Mouse (Mus musculus): Measurements from ENCODE around the gene Iqsec3. TPM values are rescaled to one million over a fixed set of nuclear protein-coding genes. Genes with fewer than 3 reads are reported as not detected.

Iqsec3 gene
- total RNA-seq, 2 experiments from 2014 or later, result 2.9 to 4.4 TPM

DNA sequence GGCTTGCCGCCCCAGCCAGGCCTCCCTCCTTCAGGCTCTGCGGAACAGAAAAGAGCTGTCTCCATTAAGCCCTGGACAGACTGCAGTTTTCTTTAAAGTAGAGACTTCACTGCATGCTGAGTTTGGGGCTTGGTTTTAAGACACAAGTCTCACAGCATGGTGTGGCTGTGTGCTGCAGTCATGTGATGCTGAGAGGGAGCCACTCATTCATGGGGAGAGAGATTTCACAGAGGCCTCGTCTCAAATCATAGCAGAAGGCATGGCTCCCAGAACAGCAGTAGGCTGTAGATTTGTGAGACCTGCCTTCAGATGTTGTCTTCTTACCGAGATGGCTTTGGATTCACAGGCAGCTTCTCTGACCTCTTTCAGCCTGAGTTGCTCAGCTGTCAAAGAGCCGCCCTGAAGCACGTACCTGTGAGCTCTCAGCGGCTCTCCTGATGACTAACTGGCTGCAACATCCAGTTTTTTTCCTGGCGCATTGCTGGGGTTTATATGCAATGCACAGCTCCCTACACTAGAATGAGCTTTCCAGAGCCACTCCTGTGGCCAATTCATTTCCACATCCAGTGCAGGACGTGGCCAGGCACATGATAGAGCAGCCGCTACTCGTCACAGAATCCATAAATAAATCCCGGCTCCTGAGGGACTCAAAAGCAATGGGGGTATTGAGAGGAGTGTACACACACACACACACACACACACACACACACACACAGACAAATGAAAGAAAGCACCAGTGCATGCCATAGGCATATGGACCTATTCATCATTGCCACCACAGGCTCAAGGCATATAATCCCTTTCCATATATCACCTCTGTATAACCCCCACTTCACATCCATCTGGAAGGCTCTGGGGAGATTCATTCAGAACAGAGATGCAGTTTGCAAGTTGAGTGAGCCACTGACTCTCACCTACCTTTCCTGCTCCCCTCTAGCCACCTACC, 18.7 kb downstream of the Iqsec3 start:
- no peak for DNase-seq

DNA sequence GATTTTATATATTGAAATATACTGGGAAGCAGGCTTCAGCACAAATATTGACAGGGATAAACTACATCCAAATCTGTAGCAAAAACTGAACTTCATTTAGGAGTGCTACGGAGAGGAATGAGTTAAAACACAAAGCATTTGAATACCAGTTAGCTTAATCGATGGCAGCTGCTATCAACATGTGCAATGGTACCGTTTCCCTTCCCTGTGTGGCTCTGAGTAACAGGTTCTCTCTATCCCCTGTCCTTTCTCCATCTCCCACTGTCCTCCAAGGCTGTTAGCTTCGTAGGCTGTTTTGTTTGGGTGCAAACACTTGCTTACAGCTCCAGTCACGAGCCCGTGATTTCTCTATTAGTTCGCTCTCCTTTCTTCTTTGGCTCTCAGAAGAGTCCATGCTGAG, 19.7 kb downstream of the Iqsec3 start:
- no peak for DNase-seq

DNA sequence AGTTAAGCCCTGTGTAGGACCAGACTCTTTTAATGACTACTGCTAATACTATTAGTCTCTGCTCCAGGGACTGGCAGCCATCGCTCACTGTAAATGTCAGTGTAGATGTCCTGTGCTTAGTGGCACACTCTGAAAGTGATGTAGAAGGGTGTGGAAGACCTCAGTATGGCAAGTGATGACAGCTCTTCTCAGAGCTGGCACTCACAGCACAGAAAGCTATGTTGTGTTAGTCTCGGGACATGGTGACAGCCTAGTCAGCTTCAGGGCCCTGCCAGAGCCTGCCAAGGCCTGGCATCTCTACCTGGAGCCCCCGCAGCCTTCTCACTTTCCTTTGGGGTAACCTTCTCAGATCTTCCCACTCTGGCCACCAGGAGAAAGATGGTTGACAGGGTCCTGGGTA, 21.8 kb downstream of the Iqsec3 start:
- no peak for DNase-seq

DNA sequence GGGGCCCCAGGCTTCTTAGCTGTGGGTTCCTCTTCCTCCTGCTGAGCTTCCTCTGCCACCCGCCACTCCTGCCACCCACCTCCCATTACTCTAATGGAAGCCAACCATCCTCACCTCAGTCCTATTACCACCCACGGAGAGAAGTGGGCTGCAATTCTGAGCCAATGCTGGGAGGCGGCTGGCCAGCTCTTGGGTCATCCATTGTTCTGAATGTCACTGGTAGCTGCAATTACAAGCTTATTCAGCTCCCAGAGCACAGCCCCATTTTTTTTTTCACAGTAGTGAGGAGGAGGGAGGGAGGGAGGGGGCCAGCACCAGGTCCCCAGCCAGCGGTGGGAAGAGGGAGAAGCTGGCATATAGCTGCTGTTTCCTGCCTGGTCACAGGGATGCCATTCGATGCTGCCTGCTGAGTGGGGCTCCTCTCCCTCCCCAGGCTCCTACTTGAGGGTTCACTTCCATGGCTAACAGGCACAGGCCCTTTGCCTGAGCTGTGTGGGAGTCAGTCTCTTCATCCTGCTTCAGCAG, 32.7 kb downstream of the Iqsec3 start:
- DNase-seq, result no peak

GRCm38 (mm10) chr6:121424830-121425229, 48.6 kb downstream of the Iqsec3 start:
- DNase-seq, result no peak

GRCm38 (mm10) chr6:121424403-121424802, 49.1 kb downstream of the Iqsec3 start:
- no peak for DNase-seq

DNA sequence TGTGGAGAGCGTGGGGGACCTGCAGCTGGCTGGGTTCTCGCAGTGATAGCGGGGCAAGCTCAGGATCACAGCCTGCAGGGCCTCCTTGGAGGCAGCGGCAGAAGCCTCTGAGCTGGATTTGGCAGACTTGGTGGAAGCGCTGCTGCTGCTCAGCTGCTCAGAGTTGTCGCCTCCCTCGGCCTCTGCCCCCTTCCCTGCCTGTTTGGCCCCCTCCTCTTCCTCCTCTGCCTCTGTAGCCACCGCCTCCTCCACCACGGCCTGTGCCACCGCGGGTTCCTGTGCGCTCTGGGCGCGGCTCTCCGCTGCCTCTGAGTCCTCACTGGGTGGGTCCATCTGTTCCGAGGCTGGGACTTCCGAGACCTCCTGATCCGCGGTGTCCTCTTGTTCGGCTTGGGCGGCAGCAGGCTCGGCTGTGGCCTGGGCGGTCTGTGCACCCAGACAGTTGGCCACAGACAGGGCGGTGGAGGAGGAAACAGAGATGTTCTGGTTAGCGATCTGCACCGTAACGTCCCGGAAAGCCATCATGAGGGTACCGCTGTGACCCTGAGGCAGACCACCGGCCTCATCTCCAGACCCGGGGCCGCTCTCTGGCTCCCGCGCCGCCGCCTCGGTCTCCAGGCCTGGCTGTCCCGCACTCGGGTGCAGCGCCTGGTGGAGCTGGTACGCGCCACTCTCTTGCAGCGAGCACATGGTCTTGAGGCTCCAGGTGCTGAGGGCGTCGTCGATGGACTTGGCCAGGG, 60.8 kb downstream of the Iqsec3 start:
- DNase-seq, result no peak

- no peak for DNase-seq
Measured at GRCm38 (mm10) chr6:121407571-121408011, 65.9 kb downstream of the Iqsec3 start.

GRCm38 (mm10) chr6:121405311-121405710, 68.2 kb downstream of the Iqsec3 start:
- DNase-seq, result no peak

GRCm38 (mm10) chr6:121402661-121403244, 70.7 kb downstream of the Iqsec3 start:
- no peak for DNase-seq

- no peak for DNase-seq
Measured at GRCm38 (mm10) chr6:121401826-121402660, 71.4 kb downstream of the Iqsec3 start.

- no peak for DNase-seq
Measured at GRCm38 (mm10) chr6:121401140-121401539, 72.3 kb downstream of the Iqsec3 start.

DNA sequence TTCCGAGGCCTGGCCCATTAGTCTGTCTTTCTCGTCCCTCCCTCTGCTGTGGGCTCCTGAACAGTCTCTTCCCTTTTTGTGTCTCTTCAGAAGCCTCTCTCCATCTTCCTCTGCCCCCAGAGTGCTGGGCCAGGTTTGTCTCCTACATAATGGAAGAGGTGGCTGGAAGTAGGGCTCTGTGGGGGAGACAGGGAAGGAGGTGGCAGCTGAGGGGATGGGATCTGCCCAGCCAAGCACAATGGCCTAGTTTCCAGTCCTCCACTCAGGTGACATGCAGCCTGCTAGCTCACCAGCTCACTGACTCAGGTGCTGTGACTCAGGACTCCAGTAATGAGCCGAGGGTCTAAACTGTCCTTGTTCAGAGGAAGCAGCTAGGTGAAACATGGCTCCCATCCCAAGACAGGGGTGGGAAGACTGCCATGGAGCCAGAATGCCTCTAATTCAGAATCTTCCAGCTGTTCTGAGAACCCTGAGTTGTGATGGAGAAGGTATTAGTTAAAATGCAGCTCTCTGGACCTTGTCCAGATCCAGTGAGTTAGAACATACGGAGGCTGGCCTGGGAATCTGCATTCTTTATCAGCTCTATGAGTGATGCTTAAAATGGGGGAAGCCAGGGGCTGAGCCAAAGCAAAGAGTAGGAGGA, 80.7 kb downstream of the Iqsec3 start:
- DNase-seq, result no peak

- no peak for DNase-seq
Measured at GRCm38 (mm10) chr6:121385397-121385796, 88.1 kb downstream of the Iqsec3 start.

DNA sequence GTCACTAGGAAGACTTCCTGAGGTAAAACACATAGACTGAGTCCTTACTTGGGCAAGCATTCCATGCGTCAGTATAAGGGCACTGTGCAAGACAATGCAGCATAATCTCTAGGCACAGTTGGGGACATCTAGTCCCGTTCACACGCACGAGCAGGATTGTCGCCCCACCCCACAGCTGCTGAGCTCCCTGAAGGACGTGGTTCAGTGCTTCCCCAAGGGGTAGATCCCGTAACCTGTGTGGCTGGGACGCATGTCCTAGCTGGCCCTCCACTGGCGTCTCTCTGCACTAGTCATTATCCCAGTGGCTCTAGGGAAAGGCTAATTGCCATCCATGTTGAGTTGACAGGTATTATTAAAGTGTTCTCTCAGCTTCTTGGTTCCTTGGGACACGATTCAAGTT, 91.4 kb downstream of the Iqsec3 start:
- DNase-seq, result no peak

DNA sequence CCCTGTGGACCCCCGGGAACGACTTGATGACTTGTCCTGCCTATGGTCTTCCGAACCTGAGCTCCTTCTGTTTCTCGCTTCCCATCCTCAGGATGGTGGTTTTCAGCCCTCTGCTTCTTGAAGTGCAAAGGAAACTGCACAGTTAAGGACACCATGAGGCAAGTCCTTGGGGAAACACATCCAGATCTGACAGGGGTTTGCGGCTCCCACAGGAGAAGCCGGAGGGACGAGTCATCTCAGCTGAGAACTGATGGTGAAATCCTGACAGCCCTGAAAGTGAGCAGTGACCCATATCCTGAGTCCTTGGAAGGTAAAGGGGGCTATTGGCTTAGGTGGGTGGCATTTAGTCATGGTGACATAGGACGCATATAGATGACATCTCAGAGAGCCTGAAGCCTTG, 92.9 kb downstream of the Iqsec3 start:
- DNase-seq, result no peak

DNA sequence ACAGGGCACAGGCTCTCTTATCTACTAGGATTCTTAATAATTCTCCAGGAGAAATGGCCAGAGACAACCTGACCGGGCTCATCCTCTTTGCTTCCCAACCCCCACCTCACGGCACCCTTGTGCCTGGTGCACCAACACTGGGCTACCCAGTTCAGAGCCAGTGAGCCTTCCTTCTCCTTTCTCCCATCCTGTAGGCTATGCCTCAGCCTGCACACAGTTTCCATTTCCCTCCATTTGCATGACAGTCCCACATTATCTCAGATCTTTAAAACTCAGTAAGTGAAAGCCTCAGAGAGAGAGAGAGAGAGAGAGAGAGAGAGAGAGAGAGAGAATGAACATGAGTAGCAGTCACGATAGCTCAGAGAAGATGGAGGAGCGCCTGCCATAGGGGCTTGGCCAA, 95.2 kb downstream of the Iqsec3 start:
- no peak for DNase-seq

- peak; percentile 12 to 32 for DNase-seq
Measured at GRCm38 (mm10) chr6:121376159-121376558, 97.3 kb downstream of the Iqsec3 start.

- no peak for DNase-seq
Measured at GRCm38 (mm10) chr6:121371197-121371980, 102.1 kb downstream of the Iqsec3 start.

DNA sequence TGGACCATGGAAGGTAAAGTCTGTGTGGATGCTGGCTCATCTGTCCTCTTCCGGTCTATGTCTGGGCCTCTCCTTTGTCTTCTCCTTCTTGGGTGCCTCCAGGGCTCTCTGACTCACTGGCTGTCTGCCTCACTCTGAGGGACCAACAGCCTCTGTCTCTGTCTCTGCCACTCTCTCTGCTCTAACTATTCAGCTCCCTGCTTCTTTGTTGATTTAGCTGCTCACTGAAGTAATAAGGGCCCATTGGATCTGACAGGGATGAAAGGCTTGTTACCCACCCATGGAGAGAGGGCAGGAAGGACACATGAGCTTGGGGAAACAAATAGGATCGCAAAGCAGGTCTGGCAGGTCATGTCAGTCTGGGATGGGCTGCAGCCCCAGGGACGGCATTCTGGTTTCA, 106.4 kb downstream of the Iqsec3 start:
- DNase-seq, result no peak
